Mouse (Mus musculus) layer of hippocampus, adult 9-10 months (tissue): ENCODE data around the gene Cdk4.
"Not testable (repeated sequence)": the region's sequence is repeated elsewhere in the genome, so short reads cannot be mapped to it uniquely, and the experiment has no call there.

Experiments
- DNase-seq: peaks from one replicate; pipeline ENCODE4 v3.0.0; 2022; ENCODE audit warnings: low spot score

The Cdk4 gene

GRCm38 (mm10) chr10:127058161-127058560, 5.2 kb upstream of the Cdk4 start:
- no peak for DNase-seq

- DNase-seq = no peak
These were observed 4.6 kb upstream of the Cdk4 start for GRCm38 (mm10) chr10:127058708-127059107.

DNA sequence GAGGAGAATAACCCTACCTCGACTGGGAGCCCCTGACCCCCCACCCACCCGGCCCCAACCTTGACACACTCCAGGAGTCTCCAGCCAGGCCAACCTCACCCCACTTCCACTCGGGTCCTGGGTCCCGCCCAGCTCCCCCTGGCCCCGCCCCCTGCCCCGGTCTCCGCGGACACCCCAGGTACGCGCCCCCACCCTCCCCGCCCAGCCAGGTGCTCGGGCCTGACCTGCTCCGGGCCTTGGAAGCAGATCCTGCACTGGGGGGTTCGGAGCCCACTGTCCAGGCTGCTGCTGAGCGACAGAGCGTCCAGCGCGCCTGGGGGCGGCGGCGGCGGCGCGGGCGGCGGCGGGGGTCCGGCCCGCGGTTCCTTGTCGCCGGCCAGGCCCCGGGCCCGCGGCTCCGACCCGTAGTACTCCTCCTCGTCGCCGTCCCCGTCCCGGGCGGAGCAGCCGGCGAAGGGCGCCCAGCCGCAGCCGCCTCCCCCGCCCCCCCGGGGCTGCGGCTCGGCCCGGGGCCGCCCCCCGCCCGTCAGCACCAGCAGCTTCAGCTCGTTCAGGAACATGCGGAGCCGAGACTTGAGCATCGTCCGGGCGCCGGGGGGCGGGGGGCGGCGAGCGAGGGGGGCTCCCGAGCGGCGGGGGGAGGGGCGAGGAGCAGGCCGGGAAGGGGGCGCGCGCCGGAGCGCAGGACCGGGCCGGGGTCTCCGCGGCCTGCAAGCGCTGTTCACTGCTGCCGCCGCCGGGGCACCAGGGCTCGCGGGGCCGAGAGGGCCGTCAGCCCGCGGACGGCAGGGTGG, 4.0 kb upstream of the Cdk4 start:
- no peak for DNase-seq

- no peak for DNase-seq
These were observed 3.1 kb upstream of the Cdk4 start, which contains the start of gene March9 for GRCm38 (mm10) chr10:127059968-127060916. Gene March9 (minus strand): TSS chr10:127060184.

DNA sequence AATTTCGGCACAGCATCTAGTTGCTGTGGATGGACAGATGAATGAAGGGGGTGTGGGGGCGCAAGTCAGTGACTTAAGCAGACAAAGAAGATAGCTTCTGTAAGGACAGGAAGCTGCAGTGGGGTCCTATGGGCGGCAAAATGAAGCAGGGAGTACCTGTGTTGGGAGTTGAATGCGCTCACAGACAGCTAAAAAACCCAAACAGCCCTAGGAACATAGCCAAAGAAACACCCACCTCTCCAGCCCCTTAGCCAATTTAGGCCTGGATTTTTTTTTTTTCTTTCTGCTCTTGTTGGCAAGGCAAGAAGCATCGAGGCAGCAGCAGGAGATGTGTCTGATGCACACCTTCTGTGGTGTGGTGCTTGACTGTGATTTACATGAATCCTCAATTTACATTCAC, 2.2 kb upstream of the Cdk4 start:
- no peak for DNase-seq

GRCm38 (mm10) chr10:127061513-127061912, 1.8 kb upstream of the Cdk4 start:
- DNase-seq = no peak

- DNase-seq = not testable (repeated sequence)
These were observed 1.2 kb upstream of the Cdk4 start for GRCm38 (mm10) chr10:127062101-127062500.

- no peak for DNase-seq
These were observed 831 bp upstream of the Cdk4 start for GRCm38 (mm10) chr10:127062503-127062902.

DNA sequence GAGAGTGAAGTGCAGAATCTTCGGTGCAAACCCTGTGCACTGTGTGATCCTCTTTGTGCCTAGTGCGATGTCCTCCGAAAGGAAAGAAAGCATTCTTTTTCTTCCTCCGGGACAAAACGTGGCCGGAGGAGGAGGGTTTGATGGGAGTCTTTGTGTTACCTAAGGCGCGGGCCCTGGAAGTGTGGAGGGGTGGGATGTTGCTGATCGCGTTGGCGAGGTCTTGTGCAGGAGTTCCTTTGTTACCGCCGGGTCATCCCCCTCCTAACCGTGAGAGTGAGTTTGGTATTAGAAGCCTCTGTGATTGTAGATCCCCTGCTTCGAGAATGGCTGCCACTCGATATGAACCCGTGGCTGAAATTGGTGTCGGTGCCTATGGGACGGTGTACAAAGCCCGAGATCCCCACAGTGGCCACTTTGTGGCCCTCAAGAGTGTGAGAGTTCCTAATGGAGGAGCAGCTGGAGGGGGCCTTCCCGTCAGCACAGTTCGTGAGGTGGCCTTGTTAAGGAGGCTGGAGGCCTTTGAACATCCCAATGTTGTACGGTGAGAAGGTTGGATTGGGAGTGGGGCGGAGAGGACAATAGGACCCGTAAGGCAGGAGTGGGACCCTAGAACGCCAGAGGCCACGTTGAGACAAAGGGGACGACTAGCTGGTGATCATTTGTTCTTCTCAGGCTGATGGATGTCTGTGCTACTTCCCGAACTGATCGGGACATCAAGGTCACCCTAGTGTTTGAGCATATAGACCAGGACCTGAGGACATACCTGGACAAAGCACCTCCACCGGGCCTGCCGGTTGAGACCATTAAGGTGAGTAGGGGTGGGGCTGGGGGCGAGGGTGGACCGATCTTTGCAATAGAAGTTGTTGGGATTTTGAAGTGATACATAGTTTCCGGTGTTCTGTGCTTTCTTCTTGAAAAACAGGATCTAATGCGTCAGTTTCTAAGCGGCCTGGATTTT, 858 bp downstream of the Cdk4 start:
- DNase-seq = no peak

- DNase-seq = no peak
These were observed 2.6 kb downstream of the Cdk4 start for GRCm38 (mm10) chr10:127065981-127066380.

DNA sequence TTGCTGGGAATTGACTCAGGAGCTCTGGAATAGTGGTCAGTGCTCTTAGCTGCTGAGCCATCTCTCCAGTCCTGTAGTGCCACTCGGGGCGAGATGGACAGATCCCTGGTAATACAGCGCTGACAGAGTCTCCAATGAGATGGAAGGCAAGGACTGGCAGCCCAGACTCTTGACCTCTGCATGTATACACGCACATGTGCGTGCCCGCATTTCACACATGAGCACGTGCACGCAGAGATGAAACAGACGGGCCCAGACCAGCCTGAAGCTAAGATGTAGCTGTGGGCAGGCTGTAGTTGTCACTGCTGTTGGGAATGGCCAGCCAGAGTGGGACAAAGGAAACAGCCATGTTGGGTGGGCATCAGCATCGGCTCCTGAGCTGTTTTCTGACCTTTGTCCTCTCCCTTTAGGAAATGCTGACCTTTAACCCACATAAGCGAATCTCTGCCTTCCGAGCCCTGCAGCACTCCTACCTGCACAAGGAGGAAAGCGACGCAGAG, 3.2 kb downstream of the Cdk4 start:
- no peak for DNase-seq

GRCm38 (mm10) chr10:127068360-127069038, 5.2 kb downstream of the Cdk4 start:
- no peak for DNase-seq

GRCm38 (mm10) chr10:127069281-127070189, 6.2 kb downstream of the Cdk4 start:
- no peak for DNase-seq

DNA sequence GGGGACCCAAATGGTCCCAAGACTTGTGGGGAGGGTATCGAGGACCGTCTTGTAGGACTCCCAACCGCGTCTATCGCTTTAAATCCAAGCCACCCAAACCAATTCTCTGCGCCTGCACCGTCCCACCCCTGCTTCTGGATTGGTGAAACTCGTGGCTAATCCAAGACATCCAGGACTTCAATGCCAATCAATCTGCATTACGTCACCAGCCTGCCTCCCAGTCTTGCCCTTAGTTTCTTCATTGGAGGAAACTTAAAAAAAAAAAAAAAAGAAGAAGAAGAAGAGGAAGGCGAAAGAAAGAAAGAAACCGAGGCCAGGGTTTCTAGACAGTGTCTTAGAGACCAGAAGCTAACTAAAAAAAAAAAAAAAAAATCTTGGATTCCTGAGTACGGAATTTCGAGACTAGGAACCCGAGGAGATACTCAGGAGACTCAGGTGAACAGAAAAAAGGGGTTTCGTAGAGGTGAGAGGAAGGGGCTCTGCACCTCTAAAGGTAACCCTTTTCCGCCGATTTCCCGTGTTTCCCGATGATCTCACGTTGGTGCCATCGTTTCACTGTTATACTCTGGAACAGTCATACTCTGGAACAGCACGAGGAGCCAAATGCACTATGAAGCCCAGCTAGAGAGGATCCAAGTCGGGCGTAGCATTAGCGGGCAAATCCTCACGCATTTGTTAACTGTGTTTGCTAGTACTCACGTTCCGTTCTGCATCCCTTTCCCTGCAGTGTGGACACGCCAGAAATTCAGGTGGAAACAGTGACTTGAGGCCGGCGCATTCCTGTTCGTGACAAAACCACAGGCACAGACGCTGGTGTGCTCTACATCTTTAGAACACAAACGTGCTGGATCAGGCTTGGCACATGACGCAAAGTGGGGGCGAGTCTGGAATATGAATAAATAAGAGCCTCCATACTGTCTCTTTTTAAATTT, 7.1 kb downstream of the Cdk4 start, which contains the start of gene Tspan31:
Gene Tspan31 (minus strand): TSS at position 75 of the 932 bp plus-strand sequence.
- DNase-seq = peak; percentile 93

DNA sequence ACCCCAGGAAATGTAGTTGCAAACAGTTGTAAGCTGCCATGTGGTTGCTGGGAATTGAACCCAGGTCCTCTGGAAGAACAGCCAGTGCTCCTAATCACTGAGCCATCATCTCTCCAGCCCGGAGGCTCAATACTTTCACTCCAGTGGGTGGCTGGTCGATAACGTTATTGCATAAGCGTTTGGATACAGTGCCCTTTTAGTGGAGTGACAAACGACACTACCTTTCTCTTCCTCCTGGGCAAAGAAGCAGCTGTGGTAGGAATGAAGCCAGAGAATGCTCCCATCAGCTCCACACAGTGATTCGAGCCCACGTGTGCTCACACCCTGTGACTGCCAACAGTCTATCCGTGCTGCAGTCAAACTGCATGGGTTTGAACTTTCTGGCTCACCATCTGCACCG, 7.9 kb downstream of the Cdk4 start:
- DNase-seq = no peak

GRCm38 (mm10) chr10:127072270-127072669, 8.9 kb downstream of the Cdk4 start:
- DNase-seq = not testable (repeated sequence)

GRCm38 (mm10) chr10:127072969-127073368, 9.6 kb downstream of the Cdk4 start:
- DNase-seq = not testable (repeated sequence)

GRCm38 (mm10) chr10:127073981-127074380, 10.6 kb downstream of the Cdk4 start:
- no peak for DNase-seq

DNA sequence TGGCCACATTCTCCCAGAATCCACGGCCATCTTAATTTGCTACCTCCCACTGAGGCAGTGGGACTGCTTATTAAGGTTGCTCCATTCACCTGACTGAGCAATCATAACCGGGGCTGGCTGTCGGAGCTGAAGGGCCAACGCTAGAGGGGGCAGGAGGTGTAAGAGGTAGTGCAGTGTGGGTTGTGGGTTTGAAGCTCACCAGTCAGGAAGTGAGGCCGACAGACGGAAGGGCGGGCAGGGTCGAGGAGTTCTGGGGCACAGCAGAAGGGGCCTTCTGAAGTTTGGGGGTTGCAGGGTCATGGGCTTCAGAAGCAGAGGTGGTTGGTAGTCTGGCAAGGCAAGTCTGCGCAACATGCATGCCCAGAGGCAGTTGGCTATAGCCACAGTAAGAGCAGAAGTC, 11.7 kb downstream of the Cdk4 start, which contains the start of gene Agap2:
Gene Agap2 (plus strand): TSS at position 205 of the 400 bp plus-strand sequence.
- DNase-seq = no peak
